Mouse (Mus musculus): ENCODE data around the gene Tecpr1. TPM values are rescaled to one million over a fixed set of nuclear protein-coding genes. Genes with fewer than 3 reads are reported as not detected.

Gene Tecpr1
- polyA plus RNA-seq, 1 experiment from 2014 or later, result 2.5 TPM

DNA sequence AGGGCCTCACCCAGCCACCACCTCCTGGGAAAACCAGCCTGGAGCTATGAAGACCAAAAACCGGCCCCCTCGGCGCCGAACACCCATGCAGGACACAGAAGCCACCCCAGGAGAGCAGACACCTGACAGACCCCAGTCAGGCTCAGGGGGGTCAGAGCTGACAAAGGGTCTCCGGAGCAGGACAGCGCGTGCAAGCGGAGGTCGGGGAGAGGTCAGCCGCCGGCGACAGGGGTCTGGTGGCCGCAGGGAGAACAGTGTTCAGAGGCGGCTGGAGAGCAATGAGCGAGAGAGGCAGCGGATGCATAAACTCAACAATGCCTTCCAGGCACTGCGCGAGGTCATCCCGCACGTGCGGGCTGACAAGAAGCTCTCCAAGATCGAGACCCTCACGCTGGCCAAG is 32.4 kb downstream of the Tecpr1 start:
- no peak for TF ChIP-seq CTCF (IDR thresholded peaks at IDR 0.05; ENCODE audit: low read depth)
- no peak for TF ChIP-seq EP300 (IDR thresholded peaks at IDR 0.05; ENCODE audit: low read depth)
- Histone ChIP-seq H3K27ac (ENCODE audit: low read depth) (no peak overlapping the region), H3K4me3 (ENCODE audit: low read depth, low read length) (no peak overlapping the region), H3K4me1 (ENCODE audit: insufficient read depth) (peaks cover 21% of the 10 kb centered on the region), H3K9me3 (ENCODE audit: low read length) (no peaks in the 10 kb centered on the region), H3K4me2 (ENCODE audit: low read depth, low read length) (peak overlapping the region; percentile 71; the same call in 1 of the 2 replicates), H3K9ac (replicated peaks) (no peak overlapping the region), H3K27me3 (ENCODE audit: insufficient read depth, low read length) (no peaks in the 10 kb centered on the region), H3K36me3 (replicated peaks; ENCODE audit: insufficient read depth, low read length) (peaks cover 2% of the 10 kb centered on the region)
- 61% methylated on average over 23 of the region's 23 CpGs for WGBS (ENCODE audit: insufficient replicate concordance)
- DNase-seq, result no peak
- ATAC-seq, result no peak

DNA sequence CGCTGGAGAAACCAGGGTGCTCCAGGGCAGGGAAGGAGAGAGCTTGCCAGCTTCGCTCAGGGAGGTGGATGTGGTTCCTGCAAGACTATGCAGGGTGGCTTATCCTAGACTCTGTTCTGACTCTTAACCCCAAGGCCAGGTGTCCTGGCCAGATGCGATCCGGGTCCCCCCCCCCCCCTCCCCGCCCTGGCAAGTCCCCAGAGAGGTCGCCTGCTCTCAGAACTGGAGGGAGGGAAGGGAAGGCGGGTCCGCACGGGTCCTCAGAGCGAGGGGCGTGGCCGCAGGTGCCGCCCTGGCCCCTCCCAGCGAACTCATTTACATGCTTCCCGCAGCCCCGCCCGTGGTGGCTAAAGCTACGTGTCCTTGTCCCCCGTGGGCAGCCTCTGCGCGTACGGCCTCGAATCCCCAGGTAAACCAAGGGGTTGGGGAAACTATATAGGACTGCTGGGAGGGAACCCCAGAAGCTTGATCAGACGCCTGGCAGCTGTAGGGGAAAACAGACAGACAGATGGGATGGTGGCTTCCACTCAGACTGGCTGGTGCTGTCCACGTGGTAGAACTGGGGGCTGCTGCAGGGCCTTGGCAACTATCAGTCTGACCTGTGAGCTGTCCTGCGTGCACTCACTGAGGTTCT is 33.3 kb downstream of the Tecpr1 start, which contains the start of gene Bhlha15:
TSS of gene Bhlha15 (plus strand) at position 337 of the 634 bp plus-strand sequence.
- Histone ChIP-seq H3K9me3 (ENCODE audit: low read length) (no peaks in the 10 kb centered on the region), H3K27me3 (ENCODE audit: insufficient read depth, low read length) (no peaks in the 10 kb centered on the region), H3K4me3 (ENCODE audit: low read depth, low read length) (peak within 1 kb of the TSS; percentile 38), H3K9ac (replicated peaks) (no peak within 1 kb of the TSS), H3K4me1 (ENCODE audit: insufficient read depth) (peaks cover 21% of the 10 kb centered on the region), H3K4me2 (ENCODE audit: low read depth, low read length) (peak within 1 kb of the TSS; percentile 71), H3K36me3 (replicated peaks; ENCODE audit: insufficient read depth, low read length) (peaks cover 8% of the 10 kb centered on the region), H3K27ac (ENCODE audit: low read depth) (0 out of 2 replicates have a peak within 1 kb of the TSS, but pooled peaks have one; percentile 34)
- WGBS (ENCODE audit: insufficient replicate concordance), result 2% methylated on average over 22 of the region's 26 CpGs
- peak; percentile 82 for DNase-seq
- TF ChIP-seq EP300 (IDR thresholded peaks at IDR 0.05; ENCODE audit: low read depth) (peak; percentile 25; the same call in 1 of the 2 replicates), CTCF (IDR thresholded peaks at IDR 0.05; ENCODE audit: low read depth) (no peak)
- peak; percentile 85 for ATAC-seq

DNA sequence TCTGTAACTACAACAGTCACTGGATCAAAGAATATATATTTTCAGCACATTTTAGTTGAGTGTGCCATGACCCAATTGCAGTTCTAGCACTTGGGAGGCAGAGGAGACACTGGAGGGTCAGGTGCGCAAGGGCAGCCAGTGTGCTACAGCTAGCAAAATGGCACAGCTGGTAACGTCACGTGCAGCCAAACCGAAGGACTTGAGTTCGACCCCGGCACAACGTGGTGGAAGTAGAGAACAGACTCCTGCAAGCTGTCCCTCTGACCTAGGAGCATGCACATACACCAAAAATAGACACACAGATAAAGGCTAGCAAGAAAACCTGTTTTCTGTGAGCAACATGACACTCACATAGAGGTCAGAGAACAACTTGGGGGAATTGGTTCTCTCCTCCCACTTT is 34.1 kb downstream of the Tecpr1 start:
- H3K27ac ChIP-seq (ENCODE audit: low read depth), result no peak overlapping the region
- H3K9me3 ChIP-seq (ENCODE audit: low read length), result no peaks in the 10 kb centered on the region
- DNase-seq (no peak), ATAC-seq (no peak; the same call in 1 of the 2 replicates)
- H3K27me3 ChIP-seq (ENCODE audit: insufficient read depth, low read length), result no peaks in the 10 kb centered on the region
- WGBS (ENCODE audit: insufficient replicate concordance), result 53% methylated on average over 7 of the region's 7 CpGs
- H3K4me2 ChIP-seq (ENCODE audit: low read depth, low read length), result 0 out of 2 replicates have a peak overlapping the region, but pooled peaks have one; percentile 71
- TF ChIP-seq CTCF (IDR thresholded peaks at IDR 0.05; ENCODE audit: low read depth) (no peak), EP300 (IDR thresholded peaks at IDR 0.05; ENCODE audit: low read depth) (no peak)
- no peak overlapping the region for H3K4me3 ChIP-seq (ENCODE audit: low read depth, low read length)
- H3K36me3 ChIP-seq (replicated peaks; ENCODE audit: insufficient read depth, low read length), result peaks cover 14% of the 10 kb centered on the region
- H3K9ac ChIP-seq (replicated peaks), result no peak overlapping the region
- H3K4me1 ChIP-seq (ENCODE audit: insufficient read depth), result peaks cover 21% of the 10 kb centered on the region

DNA sequence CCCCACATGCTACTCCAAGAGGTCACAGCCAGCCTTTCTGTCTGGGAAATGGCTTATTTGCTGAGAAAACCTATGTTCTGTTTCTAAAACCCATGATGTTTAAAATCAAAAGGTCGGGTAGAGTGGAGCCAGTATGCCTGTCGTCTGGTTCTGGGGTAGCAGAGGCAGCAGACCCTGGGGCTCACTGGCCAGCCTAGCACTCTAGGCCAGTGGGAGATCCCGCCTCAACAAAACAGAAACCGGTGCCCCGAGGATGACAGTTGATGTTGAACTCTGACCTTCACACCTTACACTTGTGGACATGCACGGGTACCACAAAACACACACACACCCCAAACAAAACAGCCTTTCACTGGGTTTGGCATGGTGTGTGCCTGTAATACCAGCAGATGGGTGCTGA is 35.0 kb downstream of the Tecpr1 start:
- Histone ChIP-seq H3K9me3 (ENCODE audit: low read length) (no peaks in the 10 kb centered on the region), H3K4me1 (ENCODE audit: insufficient read depth) (peaks cover 21% of the 10 kb centered on the region), H3K4me2 (ENCODE audit: low read depth, low read length) (no peak overlapping the region), H3K9ac (replicated peaks) (no peak overlapping the region), H3K36me3 (replicated peaks; ENCODE audit: insufficient read depth, low read length) (peaks cover 14% of the 10 kb centered on the region), H3K4me3 (ENCODE audit: low read depth, low read length) (no peak overlapping the region), H3K27ac (ENCODE audit: low read depth) (no peak overlapping the region), H3K27me3 (ENCODE audit: insufficient read depth, low read length) (no peaks in the 10 kb centered on the region)
- DNase-seq (no peak), ATAC-seq (no peak)
- WGBS (ENCODE audit: insufficient replicate concordance), result 71% methylated on average over 6 of the region's 6 CpGs
- no peak for TF ChIP-seq CTCF (IDR thresholded peaks at IDR 0.05; ENCODE audit: low read depth)
- TF ChIP-seq EP300 (IDR thresholded peaks at IDR 0.05; ENCODE audit: low read depth), result no peak

DNA sequence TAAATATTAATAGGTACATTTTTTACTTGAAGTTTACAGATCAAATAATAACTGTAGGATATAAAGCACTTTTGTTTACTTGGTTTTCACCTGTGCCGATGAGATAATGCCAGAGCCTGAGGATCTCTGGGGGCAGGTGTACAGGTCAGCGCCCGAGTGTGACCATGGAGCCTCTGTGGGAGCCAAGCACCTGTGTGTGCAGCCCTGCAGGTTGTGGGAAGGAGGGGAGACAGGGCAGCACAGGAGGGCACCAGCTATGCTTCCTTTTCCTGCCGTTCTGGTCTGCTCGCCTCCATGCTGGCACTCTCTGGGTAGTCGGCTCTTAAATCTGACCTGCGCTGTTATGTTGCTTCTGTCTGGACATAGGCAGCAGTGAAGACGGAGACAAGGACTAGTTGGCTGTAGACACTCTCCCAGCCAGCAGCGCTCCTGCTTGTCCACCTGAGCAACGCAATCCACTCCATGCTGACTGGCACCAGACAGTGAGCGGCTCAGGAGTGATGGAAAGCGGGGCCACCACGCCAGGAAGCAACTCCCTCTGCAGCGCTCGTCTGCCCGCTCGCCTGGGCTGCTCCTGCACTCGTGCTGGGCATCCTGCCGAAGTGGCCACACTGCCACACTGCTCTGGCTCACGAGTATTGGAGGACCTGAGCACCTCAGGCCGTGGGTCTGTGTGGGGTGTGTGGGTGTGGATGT is 38.9 kb downstream of the Tecpr1 start:
- Histone ChIP-seq H3K36me3 (replicated peaks; ENCODE audit: insufficient read depth, low read length) (peaks cover 14% of the 10 kb centered on the region), H3K9ac (replicated peaks) (no peak overlapping the region), H3K4me1 (ENCODE audit: insufficient read depth) (0 out of 2 replicates have a peak, but pooled peaks cover 4% of the 10 kb centered on the region), H3K4me3 (ENCODE audit: low read depth, low read length) (no peak overlapping the region), H3K4me2 (ENCODE audit: low read depth, low read length) (no peak overlapping the region), H3K27ac (ENCODE audit: low read depth) (no peak overlapping the region), H3K9me3 (ENCODE audit: low read length) (no peaks in the 10 kb centered on the region), H3K27me3 (ENCODE audit: insufficient read depth, low read length) (no peaks in the 10 kb centered on the region)
- ATAC-seq, result no peak
- WGBS (ENCODE audit: insufficient replicate concordance), result 86% methylated on average over 21 of the region's 21 CpGs
- no peak for TF ChIP-seq CTCF (IDR thresholded peaks at IDR 0.05; ENCODE audit: low read depth)
- TF ChIP-seq EP300 (IDR thresholded peaks at IDR 0.05; ENCODE audit: low read depth), result no peak
- DNase-seq, result no peak

DNA sequence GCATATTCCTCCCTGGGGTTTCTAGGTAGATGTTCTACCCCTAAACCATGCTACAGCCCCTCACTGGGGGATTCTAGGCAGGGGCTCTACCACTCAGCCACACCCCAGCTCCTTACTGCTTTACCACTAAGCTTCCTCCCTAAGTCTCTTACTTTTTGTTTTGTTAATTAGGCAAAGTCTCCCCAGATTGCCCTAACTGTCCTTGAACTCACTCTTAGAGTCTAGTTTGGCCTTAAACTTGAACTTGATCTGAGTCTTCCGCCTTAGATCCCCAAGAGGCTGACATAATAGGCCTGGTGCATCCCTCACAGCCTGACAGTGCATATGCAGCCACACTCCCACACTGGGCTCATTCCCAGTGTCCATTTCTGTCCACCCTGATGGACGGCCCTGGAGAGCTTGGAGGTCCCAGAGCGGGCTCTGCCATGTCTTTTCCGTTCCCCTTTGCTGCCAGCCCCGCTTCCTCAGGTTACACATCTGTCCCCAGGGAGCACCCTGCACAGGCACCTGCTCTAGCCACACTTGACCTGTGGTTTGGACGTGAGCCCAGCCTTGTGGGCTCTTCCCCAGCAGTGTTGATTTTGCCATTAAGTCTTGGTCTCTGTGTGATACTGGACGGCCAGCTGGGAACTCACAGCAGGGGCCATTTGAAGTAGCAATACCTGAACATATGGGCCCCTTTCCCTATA is 39.6 kb downstream of the Tecpr1 start:
- no peak for DNase-seq
- Histone ChIP-seq H3K36me3 (replicated peaks; ENCODE audit: insufficient read depth, low read length) (peaks cover 17% of the 10 kb centered on the region), H3K27me3 (ENCODE audit: insufficient read depth, low read length) (no peaks in the 10 kb centered on the region), H3K9me3 (ENCODE audit: low read length) (no peaks in the 10 kb centered on the region), H3K4me3 (ENCODE audit: low read depth, low read length) (no peak overlapping the region), H3K9ac (replicated peaks) (no peak overlapping the region), H3K4me1 (ENCODE audit: insufficient read depth) (0 out of 2 replicates have a peak, but pooled peaks cover 3% of the 10 kb centered on the region), H3K4me2 (ENCODE audit: low read depth, low read length) (no peak overlapping the region), H3K27ac (ENCODE audit: low read depth) (no peak overlapping the region)
- ATAC-seq, result no peak
- 62% methylated on average over 7 of the region's 7 CpGs for WGBS (ENCODE audit: insufficient replicate concordance)
- no peak for TF ChIP-seq EP300 (IDR thresholded peaks at IDR 0.05; ENCODE audit: low read depth)
- TF ChIP-seq CTCF (IDR thresholded peaks at IDR 0.05; ENCODE audit: low read depth), result no peak

Measured in liver, postnatal 0 days (tissue).